Mouse (Mus musculus) G1E (cell line): ENCODE results near the gene Stag2.

Experiments used
- GATA1 ChIP-seq: IDR thresholded peaks from 2 replicates; pipeline ENCODE4 v1.6.1; 2012; ENCODE audit warnings: borderline replicate concordance, low read length, inconsistent platforms, mixed read lengths
- POLR2AphosphoS5 ChIP-seq: IDR thresholded peaks from 2 replicates; pipeline ENCODE4 v1.6.1; 2012; ENCODE audit warnings: low read depth, low read length, inconsistent platforms; ENCODE audit not compliant: insufficient replicate concordance

GRCm38 (mm10) chrX:42324848-42325247, 175.7 kb downstream of the Stag2 start:
- no peak for TF ChIP-seq GATA1
- TF ChIP-seq POLR2AphosphoS5: no peak
